Mouse (Mus musculus) induced T-regulatory cell, adult 2 months (primary cell): ENCODE results near the gene Pcif1.
A peak's percentile ranks its signal among the peaks of the same experiment; 100 is the strongest.

ENCODE experiments used
- DNase-seq: peaks from one replicate; pipeline ENCODE4 v3.0.0-alpha.2; 2012; ENCODE audit warnings: low read depth

Gene Pcif1

GRCm38 (mm10) chr2:164921984-164922383 is 42.9 kb downstream of the Pcif1 start:
- DNase-seq = no peak

GRCm38 (mm10) chr2:164923291-164923690 is 44.2 kb downstream of the Pcif1 start:
- DNase-seq = no peak

DNA sequence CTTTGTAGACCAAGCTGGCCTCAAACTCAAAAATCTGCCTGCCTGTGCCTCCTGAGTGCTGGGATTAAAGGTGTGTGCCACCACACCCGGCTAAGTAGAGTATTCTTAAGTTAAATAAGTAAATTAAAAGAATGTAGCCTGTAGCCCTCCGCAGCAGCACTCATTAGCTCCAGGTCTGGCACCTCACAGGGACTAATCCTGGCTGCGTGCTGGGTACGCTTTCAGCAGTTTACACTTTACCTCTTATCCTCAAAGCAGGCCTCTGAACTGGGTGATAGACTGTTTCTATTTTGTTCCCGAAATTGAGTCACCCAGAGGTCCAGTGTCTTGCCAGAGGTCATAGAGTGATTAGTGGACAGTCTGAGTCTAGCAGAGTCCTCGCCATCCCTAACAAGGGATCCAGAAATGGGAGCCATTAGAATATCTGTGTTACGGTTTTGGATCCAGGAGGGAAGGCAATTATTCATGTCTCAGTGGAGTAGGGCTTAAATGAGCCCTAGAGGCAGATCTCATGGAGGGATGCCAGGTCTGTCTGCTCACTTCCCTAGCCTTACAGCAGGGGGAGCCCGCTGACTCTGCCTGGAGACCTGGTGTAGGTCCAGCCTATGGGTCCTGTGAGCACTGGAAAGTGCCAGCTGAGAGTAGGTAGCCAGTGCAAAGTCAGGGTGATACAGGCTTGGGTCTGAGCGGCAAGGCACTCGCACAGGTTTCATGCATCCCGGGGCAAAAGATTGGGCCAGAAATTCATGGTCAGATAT is 45.2 kb downstream of the Pcif1 start:
- DNase-seq = peak; percentile 87

DNA sequence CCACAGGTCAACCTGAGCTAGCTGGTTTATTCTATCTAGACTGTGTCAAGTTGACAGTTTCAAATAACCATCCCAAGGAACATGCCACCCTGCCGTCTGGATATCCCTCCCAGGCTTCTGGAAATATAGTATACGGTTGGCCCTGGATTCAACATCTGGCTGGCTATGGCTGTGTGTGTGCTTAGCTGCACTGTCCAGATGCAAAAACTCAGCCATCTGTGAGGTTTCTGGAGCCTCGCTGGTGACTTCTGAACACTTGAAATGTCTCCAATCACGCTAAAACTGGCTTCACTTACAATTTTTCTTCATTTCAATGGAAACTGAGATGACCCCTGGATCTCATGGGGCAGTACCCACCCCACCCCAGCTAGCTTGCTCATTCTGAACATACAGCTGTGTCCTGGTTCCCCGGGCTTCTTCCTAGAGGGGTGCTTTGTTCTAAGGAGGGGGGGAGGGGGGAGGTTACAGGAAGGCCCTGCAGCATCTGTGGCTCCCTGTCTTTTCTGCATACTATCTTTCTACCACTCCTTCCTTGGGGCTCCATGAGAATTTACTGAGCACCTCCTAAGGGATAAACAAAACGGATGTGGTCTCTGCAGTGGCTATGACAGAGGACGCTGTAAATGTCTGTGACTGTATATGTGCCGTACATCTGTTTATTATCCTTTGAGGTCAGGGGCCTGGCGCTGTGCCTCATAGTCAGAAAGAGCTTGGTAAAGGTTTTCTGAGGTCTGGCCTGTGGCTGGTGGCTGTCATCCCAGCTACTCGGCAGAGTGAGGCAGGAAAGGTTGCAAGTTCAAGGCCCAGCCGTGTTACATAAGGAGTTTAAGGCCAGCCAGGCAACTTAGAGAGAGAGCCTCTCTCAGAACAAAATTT is 51.8 kb downstream of the Pcif1 start:
- no peak for DNase-seq

DNA sequence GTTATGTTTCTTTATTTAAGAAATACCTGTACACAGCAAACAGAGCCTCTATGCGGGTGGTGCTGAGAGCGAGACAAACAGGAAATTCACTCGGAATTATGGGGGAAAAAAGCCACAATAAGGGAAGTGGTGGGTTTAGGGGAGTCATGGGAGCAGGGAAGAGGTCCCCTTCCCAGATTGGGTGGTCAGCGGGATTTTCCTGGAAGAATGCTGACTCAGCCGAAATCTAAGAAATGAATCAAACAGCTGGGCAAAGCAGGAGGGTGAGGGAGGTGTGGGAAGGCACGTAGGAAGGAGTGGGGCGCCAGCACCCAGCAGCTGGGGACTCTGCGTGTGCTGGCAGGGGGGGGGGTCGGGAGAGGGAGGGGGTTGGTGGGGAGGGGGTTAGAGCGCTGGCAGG is 54.4 kb downstream of the Pcif1 start:
- DNase-seq = no peak

DNA sequence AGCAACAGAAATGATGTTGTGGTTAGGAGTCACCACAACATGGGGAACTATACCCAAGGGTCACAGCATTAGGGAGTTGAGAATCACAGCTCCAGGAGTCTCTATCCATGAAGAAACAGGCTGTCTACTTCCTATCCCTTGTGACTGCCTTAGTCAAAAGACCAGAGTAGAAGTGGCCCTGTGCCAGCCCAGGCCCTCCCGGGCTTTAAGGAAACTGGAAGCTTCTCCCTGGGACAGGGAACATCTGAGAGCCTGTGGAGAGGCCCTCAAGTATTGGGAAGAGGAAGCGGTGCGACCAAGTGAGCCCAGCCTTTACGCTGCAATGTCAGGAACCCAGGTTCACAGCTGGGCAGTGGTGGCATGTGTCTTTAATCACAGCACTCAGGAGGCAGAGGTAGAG is 56.9 kb downstream of the Pcif1 start:
- no peak for DNase-seq

DNA sequence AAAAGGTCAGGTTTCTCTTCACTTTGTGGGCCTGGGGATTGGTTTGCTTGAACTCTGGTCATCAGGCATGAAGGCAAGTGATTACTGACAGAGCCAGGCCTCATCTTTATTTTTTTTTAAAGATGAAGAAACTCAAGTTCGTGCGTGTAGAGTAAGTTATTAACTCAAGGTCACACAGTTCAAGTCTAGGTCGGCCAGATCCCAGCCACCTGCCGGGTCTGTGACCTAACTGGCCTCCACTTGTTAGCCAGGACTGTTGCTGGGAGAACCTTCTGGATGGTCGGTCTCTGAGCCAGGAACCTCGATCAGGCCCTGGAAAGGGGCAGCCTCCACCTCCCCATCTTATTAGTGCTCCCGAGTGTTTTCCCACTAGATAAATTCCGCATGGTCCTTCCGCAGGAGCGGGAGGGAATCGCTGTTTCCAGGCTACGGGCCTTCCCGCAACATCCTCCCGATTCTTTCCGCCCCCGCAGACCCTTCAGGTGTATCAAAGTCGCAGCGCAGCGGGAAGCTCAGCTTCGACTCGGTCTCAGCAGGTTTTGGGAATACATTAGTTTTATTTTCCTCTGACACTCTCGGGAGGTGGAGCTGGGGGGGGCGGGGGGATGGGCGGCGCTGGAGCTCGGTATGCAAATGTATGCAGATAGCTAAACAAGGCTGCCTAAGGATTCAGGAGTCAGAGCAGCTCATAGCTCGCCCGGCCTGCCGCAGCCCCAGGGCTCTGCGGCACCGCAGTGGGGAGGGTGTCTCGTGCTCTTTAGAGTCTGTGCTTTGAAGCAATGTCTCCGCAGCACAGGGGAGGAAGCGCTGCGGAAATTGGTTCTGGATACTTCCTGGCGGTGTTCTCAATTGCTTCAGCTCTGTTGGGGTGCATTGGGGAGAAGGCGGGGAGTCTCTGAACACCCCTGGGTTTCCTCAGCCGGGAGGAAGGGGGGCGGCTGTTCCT is 59.3 kb downstream of the Pcif1 start:
- DNase-seq = peak; percentile 83

- DNase-seq = peak; percentile 53
Observed at GRCm38 (mm10) chr2:164939106-164939505, 60.0 kb downstream of the Pcif1 start.

DNA sequence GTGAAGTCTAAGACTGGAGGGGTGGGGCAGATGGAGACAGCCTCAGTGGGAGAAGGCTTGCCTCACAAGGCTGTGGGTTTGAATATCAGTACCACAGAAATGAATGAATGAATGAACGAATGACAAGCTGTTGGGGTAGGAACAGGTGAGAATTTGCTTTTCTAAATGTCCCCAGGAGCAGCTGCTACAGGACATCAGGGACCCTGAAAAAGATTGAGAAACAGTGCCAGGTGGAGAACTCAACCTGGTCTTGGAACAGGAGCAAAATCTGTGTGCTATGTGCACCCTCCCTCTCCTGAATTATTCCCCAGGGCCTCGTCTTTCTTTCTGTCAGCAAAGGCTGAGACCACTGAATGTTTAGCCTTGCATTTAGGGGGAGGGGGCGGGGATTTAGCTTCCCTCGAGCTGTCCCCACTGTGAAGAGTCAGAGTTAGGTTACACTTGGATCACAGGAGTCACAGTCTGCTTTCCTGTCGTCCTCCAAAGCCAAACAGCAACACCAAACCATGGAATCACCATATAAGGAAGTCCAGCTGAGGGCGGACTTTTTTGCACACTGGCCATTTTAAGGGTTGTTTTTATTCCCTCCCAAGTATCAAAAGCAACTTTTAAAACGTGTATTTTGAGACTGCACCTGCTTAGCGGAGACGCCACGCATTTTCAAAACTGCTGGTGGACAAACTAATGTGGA is 61.2 kb downstream of the Pcif1 start, which contains the start of gene Mmp9:
TSS of gene Mmp9 (plus strand) at position 641 of the 691 bp plus-strand sequence.
- DNase-seq = no peak

- peak; percentile 80 for DNase-seq
Observed at GRCm38 (mm10) chr2:164942692-164943290, 63.7 kb downstream of the Pcif1 start.
